Mouse (Mus musculus): ENCODE data around the gene Gm11733. TPM values are rescaled to one million over a fixed set of nuclear protein-coding genes. Genes with fewer than 3 reads are reported as not detected.

Gm11733 gene
- 0.08 TPM in 1 of 2 replicates, not detected in the other for polyA plus RNA-seq (2014; fragmentation: Nextera tagmentation; extraction: Ambion mirVana)

GRCm38 (mm10) chr11:117484198-117484597, at the start of gene Gm11733:
TSS of gene Gm11733 (plus strand) at chr11:117484368.
- Histone ChIP-seq H3K4me2 (peak within 1 kb of the TSS; percentile 73), H3K4me1 (ENCODE audit: insufficient read depth) (peaks cover 12% of the 10 kb centered on the region), H3K36me3 (ENCODE audit: insufficient read depth) (no peaks in the 10 kb centered on the region), H3K9ac (peak within 1 kb of the TSS; percentile 13; the same call in 1 of the 2 replicates), H3K9me3 (ENCODE audit: low read depth, low read length) (no peaks in the 10 kb centered on the region), H3K27ac (ENCODE audit: low read depth) (0 out of 2 replicates have a peak within 1 kb of the TSS, but pooled peaks have one; percentile 7), H3K27me3 (ENCODE audit: insufficient read depth, low read length) (no peaks in the 10 kb centered on the region), H3K4me3 (ENCODE audit: low read depth, low read length) (peak within 1 kb of the TSS; percentile 27)
- ATAC-seq (ENCODE audit: insufficient read depth): no peak
- no peak for TF ChIP-seq CTCF (IDR thresholded peaks at IDR 0.05; ENCODE audit: low read depth)
- WGBS: 39% methylated on average over 12 of the region's 12 CpGs
- DNase-seq: no peak

DNA sequence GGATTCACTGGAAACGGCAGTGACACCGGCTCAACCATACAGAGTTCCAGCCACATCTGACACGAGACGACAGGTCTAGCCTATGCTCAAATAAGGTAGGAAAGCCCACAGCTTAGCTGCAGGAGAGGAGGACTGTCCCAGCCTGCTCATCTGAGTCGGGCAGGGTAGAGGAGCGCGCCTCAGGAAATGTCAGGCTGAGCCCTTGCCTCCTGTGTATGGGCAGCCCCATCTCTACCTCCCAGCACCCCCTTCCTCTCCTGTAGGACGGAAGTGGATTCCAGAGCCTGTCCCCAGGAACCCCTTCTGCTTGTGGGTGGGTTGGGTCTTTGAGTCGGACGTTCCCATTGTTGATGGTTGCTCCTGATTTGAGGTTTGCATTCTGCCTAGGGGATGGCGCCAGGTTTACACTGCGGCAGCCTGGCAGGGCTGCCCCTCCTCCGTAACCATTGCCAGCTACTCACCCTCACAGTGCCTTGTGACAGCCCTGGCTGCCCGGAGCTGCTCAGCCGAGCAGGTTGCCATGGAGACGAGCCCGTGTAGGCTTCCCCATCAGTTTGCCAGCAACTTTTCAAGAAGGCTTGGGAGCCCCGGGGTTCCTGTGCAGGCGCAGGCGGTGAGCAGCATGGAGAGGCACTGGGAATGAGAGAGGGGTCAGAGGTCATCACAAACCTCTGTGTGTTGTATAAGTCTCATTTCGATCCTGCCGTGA, 47.6 kb upstream of the Gm11733 start:
- Histone ChIP-seq H3K27ac (ENCODE audit: low read depth) (no peak overlapping the region), H3K9me3 (ENCODE audit: low read depth, low read length) (no peaks in the 10 kb centered on the region), H3K36me3 (ENCODE audit: insufficient read depth) (no peaks in the 10 kb centered on the region), H3K27me3 (ENCODE audit: insufficient read depth, low read length) (peaks cover 18% of the 10 kb centered on the region; the same call in 1 of the 2 replicates), H3K4me1 (ENCODE audit: insufficient read depth) (no peaks in the 10 kb centered on the region), H3K9ac (no peak overlapping the region), H3K4me3 (ENCODE audit: low read depth, low read length) (no peak overlapping the region), H3K4me2 (peak overlapping the region; percentile 18; the same call in 1 of the 2 replicates)
- ATAC-seq (ENCODE audit: insufficient read depth) (peak; percentile 56; the same call in 1 of the 2 replicates), DNase-seq (peak; percentile 75)
- TF ChIP-seq CTCF (IDR thresholded peaks at IDR 0.05; ENCODE audit: low read depth): no peak
- WGBS: 24% methylated on average over 22 of the region's 22 CpGs

DNA sequence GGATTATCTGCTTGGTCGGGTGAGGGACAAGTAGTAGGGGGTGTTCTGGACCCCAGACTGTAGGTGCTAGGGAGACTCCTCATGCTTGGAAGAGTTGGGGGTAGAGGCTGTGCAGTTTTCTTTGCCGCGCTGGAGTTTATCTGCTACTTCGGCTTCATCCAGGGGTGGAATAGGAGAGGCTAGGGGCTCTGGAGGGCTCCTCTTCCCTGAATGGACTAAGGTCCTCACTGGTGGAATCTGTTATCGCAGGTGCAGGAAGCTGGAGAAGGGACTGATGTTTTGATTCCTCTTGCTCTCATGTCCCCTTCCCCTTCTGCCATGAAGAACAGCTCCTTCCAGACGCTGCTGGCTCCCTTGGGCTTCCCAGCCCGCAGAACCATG, 47.1 kb upstream of the Gm11733 start:
- H3K4me2 ChIP-seq: no peak overlapping the region
- no peak overlapping the region for H3K4me3 ChIP-seq (ENCODE audit: low read depth, low read length)
- peaks cover 18% of the 10 kb centered on the region; the same call in 1 of the 2 replicates for H3K27me3 ChIP-seq (ENCODE audit: insufficient read depth, low read length)
- H3K9me3 ChIP-seq (ENCODE audit: low read depth, low read length): no peaks in the 10 kb centered on the region
- H3K27ac ChIP-seq (ENCODE audit: low read depth): no peak overlapping the region
- WGBS: 38% methylated on average over 7 of the region's 7 CpGs
- no peak for DNase-seq
- no peak overlapping the region for H3K9ac ChIP-seq
- H3K4me1 ChIP-seq (ENCODE audit: insufficient read depth): no peaks in the 10 kb centered on the region
- no peaks in the 10 kb centered on the region for H3K36me3 ChIP-seq (ENCODE audit: insufficient read depth)
- no peak for TF ChIP-seq CTCF (IDR thresholded peaks at IDR 0.05; ENCODE audit: low read depth)
- no peak for ATAC-seq (ENCODE audit: insufficient read depth)

DNA sequence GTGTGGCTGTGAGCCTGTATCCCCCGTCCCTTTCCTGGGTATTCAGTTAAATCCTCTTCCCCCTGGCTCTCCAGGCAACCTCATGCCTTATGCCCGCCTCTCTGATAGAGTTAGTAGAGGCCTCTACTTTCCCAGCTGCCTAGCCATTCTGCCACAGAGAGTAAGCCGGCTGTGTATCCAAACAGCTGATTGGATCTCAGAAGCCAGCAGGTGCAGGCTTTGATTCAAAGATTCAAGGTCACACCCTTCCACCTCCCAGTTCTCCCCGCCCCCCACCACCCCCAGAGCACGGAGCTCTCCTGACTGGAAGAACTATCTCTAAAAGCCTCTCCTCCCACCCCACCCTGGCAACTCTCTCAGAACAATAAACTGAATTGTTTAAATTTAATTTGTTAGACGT, 45.8 kb upstream of the Gm11733 start:
- TF ChIP-seq CTCF (IDR thresholded peaks at IDR 0.05; ENCODE audit: low read depth): no peak
- Histone ChIP-seq H3K9ac (no peak overlapping the region), H3K4me3 (ENCODE audit: low read depth, low read length) (no peak overlapping the region), H3K36me3 (ENCODE audit: insufficient read depth) (no peaks in the 10 kb centered on the region), H3K9me3 (ENCODE audit: low read depth, low read length) (no peaks in the 10 kb centered on the region), H3K4me2 (no peak overlapping the region), H3K27ac (ENCODE audit: low read depth) (no peak overlapping the region), H3K27me3 (ENCODE audit: insufficient read depth, low read length) (peaks cover 18% of the 10 kb centered on the region; the same call in 1 of the 2 replicates), H3K4me1 (ENCODE audit: insufficient read depth) (no peaks in the 10 kb centered on the region)
- DNase-seq (no peak), ATAC-seq (ENCODE audit: insufficient read depth) (no peak)
- WGBS: 42% methylated on average over 6 of the region's 6 CpGs

DNA sequence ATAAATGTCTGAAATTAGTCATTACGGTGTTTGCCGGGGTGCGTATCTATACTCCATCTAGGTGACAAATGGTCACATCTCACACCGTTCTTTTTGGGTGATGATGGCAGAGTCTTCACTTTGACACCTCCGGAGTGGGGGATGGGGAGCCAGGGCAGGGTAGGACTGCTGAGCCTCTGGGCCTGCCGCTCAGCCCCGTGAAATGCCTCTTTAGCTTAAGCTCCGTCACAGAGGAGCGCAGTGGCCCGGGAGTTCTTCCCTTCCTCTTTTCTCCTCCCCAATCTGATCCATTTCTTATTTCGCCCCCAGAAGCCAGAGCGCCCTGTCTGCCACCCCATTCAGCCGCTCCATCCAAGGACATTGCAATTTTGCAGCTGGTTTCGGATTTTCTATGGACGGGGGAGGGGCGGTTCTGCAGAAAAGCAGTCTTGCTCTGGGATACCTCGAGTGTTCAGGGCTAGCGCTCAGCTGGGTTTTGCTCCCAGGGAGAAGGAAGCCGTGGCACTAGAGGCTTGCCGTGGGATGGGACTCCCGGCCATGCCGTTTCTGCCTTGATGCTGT, 43.2 kb upstream of the Gm11733 start:
- Histone ChIP-seq H3K4me1 (ENCODE audit: insufficient read depth) (no peaks in the 10 kb centered on the region), H3K27me3 (ENCODE audit: insufficient read depth, low read length) (peaks cover 16% of the 10 kb centered on the region; the same call in 1 of the 2 replicates), H3K27ac (ENCODE audit: low read depth) (no peak overlapping the region), H3K36me3 (ENCODE audit: insufficient read depth) (no peaks in the 10 kb centered on the region), H3K4me3 (ENCODE audit: low read depth, low read length) (no peak overlapping the region), H3K9me3 (ENCODE audit: low read depth, low read length) (no peaks in the 10 kb centered on the region), H3K9ac (no peak overlapping the region), H3K4me2 (peak overlapping the region; percentile 44)
- TF ChIP-seq CTCF (IDR thresholded peaks at IDR 0.05; ENCODE audit: low read depth): no peak
- 13% methylated on average over 22 of the region's 22 CpGs for WGBS
- no peak for ATAC-seq (ENCODE audit: insufficient read depth)
- DNase-seq: peak; percentile 53

GRCm38 (mm10) chr11:117444090-117444489, 40.1 kb upstream of the Gm11733 start:
- peaks cover 7% of the 10 kb centered on the region; the same call in 1 of the 2 replicates for H3K27me3 ChIP-seq (ENCODE audit: insufficient read depth, low read length)
- DNase-seq: no peak
- TF ChIP-seq CTCF (IDR thresholded peaks at IDR 0.05; ENCODE audit: low read depth): no peak
- H3K4me1 ChIP-seq (ENCODE audit: insufficient read depth): no peaks in the 10 kb centered on the region
- WGBS: 65% methylated on average over 2 of the region's 2 CpGs
- no peak overlapping the region for H3K27ac ChIP-seq (ENCODE audit: low read depth)
- no peak for ATAC-seq (ENCODE audit: insufficient read depth)
- H3K4me2 ChIP-seq: no peak overlapping the region
- no peak overlapping the region for H3K4me3 ChIP-seq (ENCODE audit: low read depth, low read length)
- no peaks in the 10 kb centered on the region for H3K9me3 ChIP-seq (ENCODE audit: low read depth, low read length)
- no peaks in the 10 kb centered on the region for H3K36me3 ChIP-seq (ENCODE audit: insufficient read depth)
- H3K9ac ChIP-seq: no peak overlapping the region

DNA sequence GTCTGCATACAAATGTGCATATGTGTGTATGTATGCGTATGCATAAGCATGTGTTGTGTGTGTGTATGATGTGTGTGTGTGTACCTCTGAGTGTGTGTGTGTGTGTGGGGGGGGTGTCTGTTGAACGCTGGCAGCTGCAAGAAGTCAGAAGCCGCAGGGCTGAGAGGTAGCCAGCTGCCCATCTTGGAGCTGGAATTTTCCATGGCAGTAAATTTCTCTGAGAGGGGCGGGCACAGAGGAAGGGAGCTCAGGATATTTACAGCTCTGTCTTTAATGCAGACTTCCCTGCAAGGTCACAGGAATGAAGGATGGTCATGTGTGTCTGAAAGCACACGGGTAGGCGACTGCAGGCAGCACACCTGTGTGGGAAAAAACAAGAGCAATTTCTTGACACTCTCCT, 38.5 kb upstream of the Gm11733 start:
- H3K27me3 ChIP-seq (ENCODE audit: insufficient read depth, low read length): no peaks in the 10 kb centered on the region
- H3K36me3 ChIP-seq (ENCODE audit: insufficient read depth): no peaks in the 10 kb centered on the region
- no peak for DNase-seq
- H3K27ac ChIP-seq (ENCODE audit: low read depth): no peak overlapping the region
- no peaks in the 10 kb centered on the region for H3K9me3 ChIP-seq (ENCODE audit: low read depth, low read length)
- H3K9ac ChIP-seq: no peak overlapping the region
- no peak overlapping the region for H3K4me2 ChIP-seq
- no peak for ATAC-seq (ENCODE audit: insufficient read depth)
- no peak overlapping the region for H3K4me3 ChIP-seq (ENCODE audit: low read depth, low read length)
- TF ChIP-seq CTCF (IDR thresholded peaks at IDR 0.05; ENCODE audit: low read depth): no peak
- 53% methylated on average over 6 of the region's 6 CpGs for WGBS
- H3K4me1 ChIP-seq (ENCODE audit: insufficient read depth): no peaks in the 10 kb centered on the region
